Mouse (Mus musculus) lung, postnatal 14 days (tissue): ENCODE data around the gene Lilra6.
"Not testable (repeated sequence)": the region's sequence is repeated elsewhere in the genome, so short reads cannot be mapped to it uniquely, and the experiment has no call there.

Experiments
- DNase-seq: peaks from one replicate; pipeline ENCODE4 v3.0.0; 2021

Lilra6 gene

DNA sequence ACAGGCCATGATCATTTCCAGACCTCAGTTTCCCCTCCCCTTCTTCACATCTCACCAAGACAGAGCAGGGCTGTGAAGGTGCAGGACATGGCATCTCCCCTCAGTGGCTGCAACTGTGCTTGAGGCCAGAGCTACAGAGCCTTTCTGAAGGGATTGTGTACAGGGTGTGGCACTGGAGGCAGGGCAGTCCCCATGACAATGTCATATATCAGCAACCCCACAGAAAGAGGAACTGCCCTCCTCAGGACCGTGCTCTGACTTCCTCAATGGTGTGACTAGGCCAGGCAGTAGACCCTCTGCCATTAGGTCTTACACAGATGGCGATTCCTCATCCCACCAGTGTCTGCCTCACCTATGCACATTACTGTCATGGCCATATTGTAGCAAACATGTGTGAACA lies at the start of gene Lilra6:
TSS of gene Lilra6 (minus strand) at position 117 of the 400 bp plus-strand sequence.
- not testable (repeated sequence) for DNase-seq

DNA sequence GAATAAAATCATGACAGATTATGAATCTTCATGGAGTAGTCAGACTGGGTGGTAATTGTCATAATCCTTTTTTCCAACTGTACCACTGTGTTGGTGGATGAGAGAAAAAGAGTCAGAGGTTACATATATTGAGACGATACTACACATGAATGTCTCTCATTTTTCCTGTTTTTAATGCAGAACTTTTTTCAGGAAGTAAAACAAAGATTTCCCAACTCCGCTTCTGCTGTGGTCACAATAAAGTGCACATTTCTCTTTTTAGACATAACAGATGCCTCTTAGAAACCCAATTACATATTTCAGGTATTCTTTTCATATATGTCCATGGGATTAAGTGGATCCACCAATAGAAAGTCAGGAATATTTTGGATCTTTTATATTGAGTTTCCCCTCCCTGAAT lies 46.7 kb upstream of the Lilra6 start:
- DNase-seq: no peak

DNA sequence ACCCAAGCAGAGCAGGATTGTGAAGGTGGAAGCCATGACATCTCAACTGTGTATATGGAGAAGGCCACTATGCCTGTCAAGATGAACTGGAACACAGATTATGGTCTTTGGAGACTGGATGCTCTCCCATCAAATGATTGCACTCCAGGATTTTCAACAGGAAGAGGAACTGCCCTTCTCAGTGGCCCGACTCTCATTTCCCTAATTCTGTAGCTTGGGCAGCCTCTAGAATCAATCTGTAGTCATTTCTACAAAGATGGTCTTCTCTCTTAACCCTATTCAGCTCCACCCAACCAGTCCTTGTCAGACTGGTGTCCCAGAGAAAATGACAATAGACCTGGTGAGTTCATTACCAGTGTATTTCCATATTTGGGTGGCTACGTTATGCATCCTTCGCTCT lies 42.1 kb upstream of the Lilra6 start:
- DNase-seq: no peak

DNA sequence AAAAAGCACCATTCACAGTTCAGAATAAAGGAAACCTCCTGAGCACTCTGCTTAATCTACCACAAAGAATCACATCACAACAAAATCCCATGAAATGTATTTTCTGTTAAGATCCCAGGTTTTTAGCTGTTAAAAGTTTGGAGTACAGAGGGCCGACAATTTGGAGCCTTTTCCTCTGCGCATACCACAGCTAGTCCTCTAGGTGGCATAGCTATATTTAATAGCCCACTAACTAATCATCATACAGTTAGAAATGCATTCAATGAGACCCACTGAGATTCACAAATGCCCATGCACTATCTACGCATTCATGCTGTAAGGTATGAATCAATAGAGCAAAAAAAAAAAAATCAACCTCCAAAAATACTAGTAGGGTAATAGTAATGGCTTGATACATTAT lies 33.9 kb upstream of the Lilra6 start:
- DNase-seq: no peak

DNA sequence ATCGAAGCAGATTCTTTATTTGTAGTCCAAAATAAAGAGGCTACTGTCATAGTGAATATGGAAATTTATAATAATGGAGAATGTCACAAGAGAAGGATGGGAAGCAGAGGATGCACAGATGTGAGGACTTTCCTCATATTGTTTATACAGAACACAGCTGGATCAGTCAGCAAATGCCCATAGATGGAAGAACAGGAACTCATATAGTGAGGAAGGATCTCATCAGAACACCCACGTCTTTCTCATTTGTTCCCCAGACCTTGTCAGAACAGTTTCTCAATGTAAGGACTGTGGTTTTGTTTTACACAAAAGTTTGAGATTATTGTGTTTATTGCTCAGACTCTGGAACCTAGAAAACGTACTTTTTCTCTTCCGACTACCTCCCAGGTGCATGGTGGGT lies 32.9 kb upstream of the Lilra6 start:
- no peak for DNase-seq

GRCm38 (mm10) chr7:3946117-3946516 lies 30.8 kb upstream of the Lilra6 start:
- DNase-seq: no peak

DNA sequence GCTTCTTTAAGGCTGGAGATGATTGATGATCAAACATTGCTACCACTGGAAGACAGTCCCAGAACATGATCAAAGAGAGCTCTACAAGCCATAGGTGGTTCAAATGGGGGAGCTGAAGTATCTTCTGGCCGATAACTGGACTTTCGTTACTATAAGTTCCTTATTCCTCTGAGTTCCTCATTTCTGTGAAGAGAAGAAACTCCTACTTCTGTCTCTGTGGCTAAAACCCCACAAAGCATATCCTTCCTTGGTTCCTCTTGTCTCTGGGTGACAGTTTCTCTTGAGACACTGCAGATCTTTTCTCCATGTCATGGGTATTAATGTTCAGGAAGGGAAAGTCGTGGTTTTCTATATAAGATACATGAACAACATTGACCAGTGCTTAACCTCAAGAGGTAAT lies 25.6 kb upstream of the Lilra6 start:
- DNase-seq: no peak

- no peak for DNase-seq
Measured at GRCm38 (mm10) chr7:3939866-3940525, 24.7 kb upstream of the Lilra6 start.

GRCm38 (mm10) chr7:3935473-3935872 lies 20.2 kb upstream of the Lilra6 start:
- DNase-seq: not testable (repeated sequence)

DNA sequence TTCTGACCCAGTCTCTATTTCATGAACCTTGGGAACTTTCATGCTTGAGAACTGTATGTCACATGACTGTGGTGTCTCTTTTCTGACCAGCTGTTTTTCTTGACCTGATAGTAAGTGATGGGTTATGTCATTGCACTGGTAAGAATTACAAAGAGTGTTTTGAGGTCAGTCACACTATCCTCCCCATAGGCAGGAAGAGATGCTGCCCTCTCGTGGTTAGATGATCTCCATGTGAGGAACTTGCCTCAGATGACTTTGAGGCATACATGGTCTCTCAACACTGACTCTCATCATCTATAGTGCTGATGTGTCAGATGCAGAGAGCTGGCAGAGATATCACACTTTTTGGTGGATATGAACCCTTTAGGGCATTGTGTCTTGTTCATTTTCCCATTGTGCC lies 11.6 kb downstream of the Lilra6 start:
- DNase-seq: no peak

- DNase-seq: not testable (repeated sequence)
Measured at GRCm38 (mm10) chr7:3898036-3898590, 17.2 kb downstream of the Lilra6 start, which contains the start of gene Gm14548. Gene Gm14548, minus strand, starts transcription at chr7:3898120.

GRCm38 (mm10) chr7:3875032-3875431 lies 40.3 kb downstream of the Lilra6 start:
- DNase-seq: not testable (repeated sequence)
